Mouse (Mus musculus): ENCODE data around the gene Olfr124.

Gene Olfr124

DNA sequence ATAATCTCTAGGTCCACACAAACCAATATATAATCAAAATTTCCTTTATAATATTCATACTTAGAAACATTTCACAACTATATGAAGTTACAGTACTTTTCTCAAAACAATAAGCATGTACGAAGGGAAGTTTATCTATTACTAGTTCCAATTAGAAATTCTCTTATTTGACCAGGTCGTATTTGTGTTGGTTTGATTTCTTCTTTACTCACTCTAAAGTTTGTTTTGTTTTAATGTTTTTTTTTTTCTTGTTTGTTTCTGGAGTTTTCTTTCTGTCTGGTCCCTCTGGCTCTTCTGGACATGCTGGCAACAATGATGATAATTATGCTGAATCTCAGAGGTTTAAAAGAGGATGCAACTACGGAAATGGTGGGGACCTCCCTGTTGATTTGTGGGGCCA is at the start of gene Olfr124:
Gene Olfr124, plus strand, starts transcription at position 301 of the 400 bp plus-strand sequence.
- in situ Hi-C loops (cut with MboI, MseI), result no loop called here

DNA sequence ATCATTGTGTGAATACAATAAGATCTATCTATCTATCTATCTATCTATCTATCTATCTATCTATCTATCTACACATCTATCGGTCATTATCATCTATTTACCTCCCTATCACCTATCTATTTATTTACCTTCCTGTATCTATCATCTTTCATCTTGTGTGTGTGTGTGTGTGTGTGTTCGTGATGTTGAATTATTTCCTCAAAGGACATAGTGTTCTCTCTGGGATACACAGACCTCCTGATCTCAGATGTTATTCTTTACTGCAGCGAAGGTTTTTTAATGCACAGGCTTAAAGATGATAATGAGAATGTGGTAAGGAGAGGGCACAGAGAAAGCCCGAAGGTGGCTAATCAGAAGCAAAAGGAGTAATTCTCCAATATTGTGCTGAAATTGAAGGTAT is 31.4 kb upstream of the Olfr124 start, which contains the start of gene Olfr122:
Gene Olfr122, plus strand, starts transcription at position 301 of the 400 bp plus-strand sequence.
- in situ Hi-C loops (cut with MboI, MseI), result no loop called here

DNA sequence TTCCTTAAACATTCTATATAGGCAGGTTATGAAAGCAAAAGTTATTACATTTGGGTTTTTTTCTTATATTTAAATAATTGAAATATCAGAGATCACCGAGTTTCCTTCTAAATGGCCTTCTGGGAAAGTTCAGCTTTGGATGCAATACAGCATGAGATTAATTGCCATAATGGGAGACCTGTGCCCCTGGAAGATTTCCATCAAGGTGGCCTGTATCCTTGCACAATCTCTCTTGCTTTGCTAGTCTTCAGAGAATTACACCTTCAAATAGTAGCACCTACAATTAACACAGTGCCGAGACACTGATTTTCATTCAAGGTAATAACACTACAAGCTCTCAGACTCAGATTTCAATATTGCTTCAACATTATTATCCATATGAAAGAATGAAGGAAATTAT is 6.5 kb upstream of the Olfr124 start, which contains the start of gene Olfr123:
Gene Olfr123, plus strand, starts transcription at position 301 of the 400 bp plus-strand sequence.
- in situ Hi-C loops (cut with MboI, MseI), result no loop called here

DNA sequence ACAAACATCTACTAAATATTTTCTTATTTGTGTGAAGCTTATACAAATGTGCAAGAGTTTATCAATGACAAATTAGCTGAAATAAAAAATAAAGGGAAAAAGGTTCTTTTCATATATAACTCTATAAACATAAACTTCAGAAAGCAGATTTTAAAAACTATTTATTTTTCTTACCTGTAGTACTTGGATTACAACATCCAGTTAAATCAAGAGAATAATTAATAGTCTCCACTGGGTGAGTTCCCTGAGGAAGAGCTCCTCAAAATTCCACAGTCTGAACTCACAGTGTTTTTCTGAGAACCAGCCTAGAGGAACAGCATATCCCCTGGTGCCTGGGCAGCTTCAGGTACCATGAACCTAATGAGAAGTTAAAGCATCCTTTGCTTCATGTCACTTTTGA is 33.0 kb downstream of the Olfr124 start, which contains the start of gene Olfr125:
Gene Olfr125, plus strand, starts transcription at position 301 of the 400 bp plus-strand sequence.
- in situ Hi-C loops (cut with MboI, MseI), result no loop called here

DNA sequence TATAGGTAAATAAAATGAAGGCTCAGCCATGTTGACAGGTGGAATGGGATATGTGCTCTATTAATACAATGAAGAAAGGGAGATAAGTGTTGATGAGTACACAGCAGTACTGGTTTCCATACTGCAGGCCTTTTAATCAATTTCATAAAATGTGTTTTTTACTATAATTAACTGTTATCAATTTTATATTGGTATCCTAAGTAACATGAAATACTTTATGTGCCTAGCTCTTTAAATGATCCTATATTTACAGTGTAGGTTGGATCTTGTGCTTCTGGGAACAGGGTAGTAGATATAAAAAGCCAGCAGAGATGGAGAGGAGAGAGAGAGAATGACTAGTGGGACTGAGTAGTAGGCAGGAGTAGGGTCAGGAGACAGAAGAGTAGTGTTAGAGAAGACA is 47.5 kb downstream of the Olfr124 start, which contains the start of gene Olfr126:
Gene Olfr126, plus strand, starts transcription at position 301 of the 400 bp plus-strand sequence.
- in situ Hi-C loops (cut with MboI, MseI), result no loop called here
